Mouse (Mus musculus): ENCODE data around the gene Plaa. TPM values are rescaled to one million over a fixed set of nuclear protein-coding genes. Genes with fewer than 3 reads are reported as not detected.
"Not testable (repeated sequence)": the region's sequence is repeated elsewhere in the genome, so short reads cannot be mapped to it uniquely, and the experiment has no call there.

Gene Plaa
- total RNA-seq (2022): 10 to 100 TPM; 54.4 to 59.2 (median 58.1) TPM

- peak; percentile 86 for DNase-seq
These were observed at the start of gene Plaa for GRCm38 (mm10) chr4:94603031-94603629. Gene Plaa (minus strand): TSS chr4:94603244.

- DNase-seq: not testable (repeated sequence)
These were observed 47.6 kb upstream of the Plaa start for GRCm38 (mm10) chr4:94650426-94651175.

GRCm38 (mm10) chr4:94649920-94650319, 46.9 kb upstream of the Plaa start, which contains the start of gene Lrrc19:
Gene Lrrc19 (minus strand): TSS chr4:94650144.
- DNase-seq: no peak

GRCm38 (mm10) chr4:94643141-94643540, 40.1 kb upstream of the Plaa start:
- no peak for DNase-seq

GRCm38 (mm10) chr4:94620077-94620476, 17.0 kb upstream of the Plaa start:
- no peak for DNase-seq

- DNase-seq: no peak
These were observed 11.6 kb upstream of the Plaa start for GRCm38 (mm10) chr4:94614627-94615006.

GRCm38 (mm10) chr4:94613972-94614626, 11.1 kb upstream of the Plaa start, which contains the start of gene Ift74:
Gene Ift74 (plus strand): TSS chr4:94614491.
- DNase-seq: peak; percentile 92

GRCm38 (mm10) chr4:94610339-94610738, 7.3 kb upstream of the Plaa start:
- DNase-seq: no peak

GRCm38 (mm10) chr4:94605591-94605990, 2.5 kb upstream of the Plaa start:
- no peak for DNase-seq

GRCm38 (mm10) chr4:94604452-94605019, 1.5 kb upstream of the Plaa start:
- DNase-seq: no peak

- no peak for DNase-seq
These were observed 481 bp downstream of the Plaa start for GRCm38 (mm10) chr4:94602496-94603030.

- no peak for DNase-seq
These were observed 1.6 kb downstream of the Plaa start for GRCm38 (mm10) chr4:94601395-94601794.

GRCm38 (mm10) chr4:94592709-94593108, 10.3 kb downstream of the Plaa start:
- no peak for DNase-seq

GRCm38 (mm10) chr4:94591765-94592381, 11.2 kb downstream of the Plaa start:
- DNase-seq: no peak

GRCm38 (mm10) chr4:94572677-94573076, 30.4 kb downstream of the Plaa start:
- DNase-seq: no peak

GRCm38 (mm10) chr4:94564297-94564696, 38.7 kb downstream of the Plaa start:
- no peak for DNase-seq

GRCm38 (mm10) chr4:94561954-94562648, 40.9 kb downstream of the Plaa start:
- no peak for DNase-seq

GRCm38 (mm10) chr4:94560316-94560715, 42.7 kb downstream of the Plaa start:
- no peak for DNase-seq

- no peak for DNase-seq
These were observed 43.8 kb downstream of the Plaa start for GRCm38 (mm10) chr4:94559266-94559665.

GRCm38 (mm10) chr4:94557145-94557544, 45.9 kb downstream of the Plaa start:
- DNase-seq: no peak

- peak; percentile 82 for DNase-seq
These were observed 46.6 kb downstream of the Plaa start, which contains the start of the genes Gm10306 and Caap1 for GRCm38 (mm10) chr4:94556265-94557054. Gene Gm10306 (plus strand): TSS chr4:94556546. Gene Caap1 (minus strand): TSS chr4:94556796.

Data from adrenal gland, adult 8-10 months (tissue).